Mouse (Mus musculus) fat pad, adult 2 months (tissue): ENCODE results near the gene Baz1b.

ENCODE experiments used
- DNase-seq: peaks from one replicate; pipeline ENCODE4 v3.0.0-alpha.2; 2011; ENCODE audit warnings: low read depth, low spot score; ENCODE audit errors: extremely low read depth

The Baz1b gene

DNA sequence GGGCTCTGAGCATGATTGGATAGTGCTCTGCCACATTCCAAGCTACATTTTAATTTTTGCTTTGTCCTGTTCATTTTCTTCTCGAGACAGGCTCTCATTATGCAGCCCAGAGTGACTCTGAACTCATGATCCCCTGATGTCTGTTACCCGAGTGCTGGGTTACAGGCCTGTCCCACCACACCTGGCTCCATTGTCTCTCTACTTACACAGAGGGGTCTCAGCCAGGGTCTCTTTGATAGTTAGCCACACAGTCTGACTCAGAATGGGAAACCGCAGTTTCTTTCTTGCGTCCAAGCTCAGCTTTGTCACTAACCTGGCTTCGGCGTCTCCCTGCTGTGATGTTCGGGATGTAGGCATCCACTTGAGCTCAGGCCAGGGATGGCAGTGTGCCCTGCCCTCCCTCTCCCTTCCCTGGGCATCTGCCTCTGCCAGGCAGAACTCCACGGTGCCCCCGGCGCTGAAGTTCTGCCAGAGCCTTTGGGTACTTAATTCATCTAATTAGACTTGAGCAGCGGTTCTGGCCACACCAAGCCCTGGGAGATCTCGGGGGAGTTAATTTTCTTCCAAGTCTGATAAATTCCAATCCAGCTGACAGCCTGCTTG is 84.6 kb downstream of the Baz1b start:
- no peak for DNase-seq

DNA sequence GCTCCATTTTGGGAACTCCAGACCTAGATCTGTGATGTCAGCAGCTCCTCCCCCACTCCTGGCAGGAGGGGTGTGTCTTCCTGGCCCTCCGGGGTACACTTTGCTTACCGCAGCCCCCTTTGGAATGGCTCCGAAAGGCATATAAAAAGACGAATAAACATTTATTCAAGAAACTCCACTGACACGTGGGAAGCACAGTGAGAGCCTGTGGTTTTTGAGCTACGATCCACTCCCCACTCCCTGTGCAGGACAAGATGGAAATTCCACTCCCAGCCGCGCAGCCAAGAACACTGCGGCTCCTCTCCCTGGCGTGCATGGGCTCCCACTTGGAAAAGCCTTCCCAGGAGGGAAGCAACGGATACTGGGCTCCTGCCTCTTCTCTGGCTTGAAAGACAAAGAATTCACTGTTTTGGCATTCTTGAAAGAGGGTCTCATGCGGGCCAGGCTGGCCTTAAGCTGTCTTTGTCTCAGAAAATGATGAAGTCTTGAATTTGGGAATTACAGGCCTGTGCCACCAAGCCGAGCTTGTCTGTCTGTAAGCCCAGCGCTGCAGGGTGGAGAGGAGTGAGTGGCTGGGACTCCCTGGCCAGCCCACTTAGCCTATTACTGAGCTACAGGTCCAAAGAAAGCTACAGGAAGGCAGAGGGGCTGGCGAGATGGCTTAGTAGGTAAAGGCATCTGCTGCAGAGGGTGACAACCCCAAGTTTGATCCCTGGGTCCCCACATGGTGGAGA is 87.8 kb downstream of the Baz1b start:
- no peak for DNase-seq

DNA sequence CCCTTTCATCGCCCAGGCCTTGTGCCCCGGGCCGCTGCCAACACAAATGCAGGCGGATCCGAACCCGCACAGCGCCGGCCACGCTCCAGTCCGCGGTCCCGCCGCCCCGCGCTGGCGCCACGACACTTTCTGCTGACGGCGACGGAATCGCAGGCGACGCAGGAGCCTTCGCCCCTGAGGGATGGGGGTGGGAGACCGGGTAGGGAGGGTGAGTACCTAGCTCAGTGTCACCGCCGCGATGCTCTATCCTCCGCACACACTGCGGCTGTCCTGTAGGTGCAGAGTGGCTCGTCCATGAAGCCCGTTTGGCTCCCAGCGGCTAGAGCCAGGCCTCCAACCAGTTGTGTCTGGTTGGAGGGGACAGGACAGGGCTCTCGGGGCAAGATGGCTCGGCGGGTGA is 89.5 kb downstream of the Baz1b start:
- DNase-seq: no peak

DNA sequence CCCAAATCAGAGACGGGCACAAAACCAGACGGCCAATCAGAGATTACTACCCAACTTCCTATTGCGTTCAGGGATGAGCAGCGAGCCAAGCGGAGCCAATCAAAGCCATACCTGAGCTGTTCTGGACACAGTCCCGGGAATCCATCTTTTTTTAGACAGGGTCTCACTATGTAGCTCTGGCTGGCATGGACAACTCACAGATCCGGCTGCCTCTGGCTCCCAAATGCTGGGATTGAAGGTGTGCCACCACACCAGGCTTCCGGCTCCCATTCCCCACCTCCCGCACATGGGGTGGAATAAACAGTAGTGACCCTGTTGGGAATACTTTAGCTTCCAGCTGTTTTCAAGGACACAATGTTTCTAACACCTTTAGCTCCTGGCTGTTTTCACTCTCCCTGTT is 93.2 kb downstream of the Baz1b start:
- no peak for DNase-seq

DNA sequence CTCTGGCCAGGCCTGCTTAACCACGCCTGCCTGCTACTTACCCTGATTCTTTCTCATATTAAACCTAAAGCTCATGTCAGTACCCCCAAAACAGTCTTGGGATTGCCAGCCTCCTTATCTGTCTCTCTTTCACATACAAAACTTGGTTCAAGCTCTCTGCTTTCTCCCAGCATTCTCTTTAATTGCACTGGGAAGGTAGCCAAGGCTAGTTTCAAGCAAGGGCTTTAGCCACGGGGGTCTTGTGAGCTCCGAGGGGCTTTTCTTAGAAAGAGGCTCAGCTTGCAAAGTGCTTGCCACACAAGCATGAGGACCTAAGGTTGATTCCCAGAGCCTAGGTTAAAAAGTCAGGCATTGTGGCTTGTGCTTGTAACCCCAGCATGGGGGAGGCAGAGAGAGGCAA is 98.1 kb downstream of the Baz1b start:
- no peak for DNase-seq

DNA sequence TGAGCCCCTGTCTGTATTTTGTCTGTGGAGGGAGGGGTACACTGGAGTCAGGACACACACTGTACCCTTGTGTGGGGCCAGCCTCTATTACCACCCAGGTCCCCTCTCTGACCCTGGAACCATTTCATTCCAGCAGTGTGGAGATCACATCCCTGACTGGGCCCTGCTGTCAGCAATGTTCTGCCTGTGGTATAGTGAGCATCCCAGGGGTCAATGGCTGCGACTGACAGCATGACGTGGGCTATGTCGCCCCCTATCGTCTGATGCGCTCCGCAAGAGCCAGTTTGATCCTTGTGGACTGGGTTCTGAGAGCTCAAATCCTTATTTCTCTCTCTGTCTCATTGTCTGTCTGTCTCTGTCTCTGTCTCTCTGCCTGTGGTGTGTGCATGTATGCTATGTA is 99.1 kb downstream of the Baz1b start:
- DNase-seq: no peak

DNA sequence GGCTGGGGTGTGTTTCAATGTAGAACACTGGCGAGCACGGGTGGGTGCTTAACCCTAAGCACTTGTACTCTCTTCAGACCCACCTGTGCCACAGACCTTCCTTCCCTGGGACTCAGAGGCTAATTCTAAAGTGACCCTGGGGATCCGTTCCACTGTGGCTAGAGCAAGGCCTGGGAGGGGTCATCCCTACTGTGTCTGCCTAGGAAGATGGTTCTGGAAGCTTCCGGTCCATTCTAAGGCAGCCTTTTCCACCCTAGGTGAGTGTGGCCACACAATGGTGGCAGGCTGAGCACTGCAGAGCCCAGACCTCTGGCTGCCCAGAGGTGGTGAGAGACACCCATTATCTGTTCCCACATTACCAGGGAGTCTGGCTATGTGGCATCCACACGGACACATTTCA is 99.9 kb downstream of the Baz1b start:
- no peak for DNase-seq

DNA sequence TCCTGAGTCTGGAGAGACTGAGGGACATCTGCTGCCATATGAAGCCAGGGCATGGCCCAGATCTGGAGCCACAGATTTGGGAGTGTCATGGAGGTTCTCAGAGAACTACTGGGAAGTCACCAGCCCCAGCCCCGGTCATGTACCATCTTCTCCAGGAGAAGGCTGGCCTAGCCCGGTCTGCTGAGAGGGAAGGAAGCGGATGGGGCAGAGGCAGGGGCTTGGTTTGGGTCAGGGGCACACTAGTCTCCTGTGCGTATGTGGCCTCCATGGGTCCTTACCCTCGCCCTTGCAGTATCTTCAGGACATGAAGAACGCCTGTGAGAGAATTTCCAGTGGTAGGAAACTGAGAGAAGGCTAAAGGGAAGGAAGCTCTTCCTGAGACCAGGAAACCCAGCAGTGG is 103.6 kb downstream of the Baz1b start:
- no peak for DNase-seq

DNA sequence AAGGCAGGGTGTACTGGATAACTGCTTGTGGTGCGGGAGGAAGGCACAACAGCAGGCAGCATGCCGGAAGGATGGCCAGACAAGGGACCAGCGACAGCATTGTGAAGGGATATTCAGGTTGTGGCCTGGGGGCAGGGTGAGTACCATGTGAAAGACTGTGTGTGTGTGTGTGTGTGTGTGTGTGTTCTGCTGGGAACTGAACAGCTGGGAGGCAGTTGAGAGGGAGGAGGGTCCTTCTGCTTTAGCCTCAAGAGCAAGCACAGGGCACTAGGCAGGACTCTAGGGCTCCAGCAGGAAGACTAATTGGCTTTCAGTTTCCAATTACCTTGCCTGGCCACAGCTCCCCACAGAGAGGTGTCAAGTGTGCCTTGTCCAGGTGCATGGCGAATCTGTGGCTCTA is 104.1 kb downstream of the Baz1b start:
- DNase-seq: no peak

DNA sequence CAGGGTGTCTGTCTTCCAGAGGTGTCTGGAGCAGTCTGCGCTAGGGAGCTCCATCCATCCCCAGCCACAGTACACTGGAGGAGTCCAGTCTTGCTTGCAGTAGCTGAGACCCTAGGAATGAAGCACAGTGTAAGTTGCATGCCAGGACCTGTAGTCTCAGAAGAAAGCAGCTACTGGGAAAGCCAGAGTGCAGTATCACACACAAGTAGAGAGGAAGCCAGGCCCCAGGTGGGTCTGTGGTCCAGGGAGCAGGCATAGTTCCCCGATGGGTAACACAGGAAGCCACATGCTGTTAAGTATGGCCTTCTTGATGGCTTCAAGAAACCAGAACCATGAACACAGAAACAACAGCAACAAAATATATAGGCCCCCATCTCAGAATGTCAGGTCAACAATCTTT is 104.9 kb downstream of the Baz1b start:
- DNase-seq: no peak
